Mouse (Mus musculus) adrenal gland, adult (tissue): ENCODE results near the gene Rreb1.
A peak's percentile ranks its signal among the peaks of the same experiment; 100 is the strongest.

Source experiments
- DNase-seq, 2 experiments: peaks; one replicate each; pipeline ENCODE4 v3.0.0; 2022 to 2023; ENCODE audit warnings: low spot score in 1 of 2; ENCODE audit not compliant: inconsistent age in 2 of 2

Rreb1 gene

DNA sequence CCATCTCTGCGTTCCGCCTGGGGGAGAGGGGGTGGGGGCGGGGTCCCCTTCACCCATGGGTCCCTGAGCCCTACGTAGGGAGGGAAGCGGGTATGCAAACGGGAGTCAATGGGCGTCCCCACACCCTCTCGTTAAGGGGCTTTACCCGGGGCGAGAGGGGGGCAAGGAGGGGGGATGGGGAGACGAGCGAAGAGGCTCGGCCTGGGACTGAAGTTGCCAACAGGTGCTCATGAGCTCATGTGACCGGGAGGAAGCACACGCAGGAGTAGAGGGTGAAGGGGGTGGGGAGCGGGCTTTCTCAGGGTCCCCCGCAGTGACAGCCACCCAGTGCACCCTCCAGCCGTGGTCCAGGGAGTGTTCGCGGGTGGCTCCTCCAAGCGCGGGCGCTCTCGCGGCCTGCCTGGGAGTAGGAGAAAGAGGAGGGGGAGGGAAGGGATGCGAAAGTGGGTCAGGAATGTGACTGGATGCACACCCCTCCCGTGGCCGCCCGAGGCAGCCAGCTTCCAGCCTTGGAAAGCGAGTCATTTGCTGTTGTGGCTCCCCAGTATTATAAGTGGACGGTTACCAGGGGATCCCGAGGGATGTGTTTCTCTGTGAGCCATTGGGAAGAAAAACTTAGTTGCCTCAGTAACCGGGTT is 513 bp downstream of the Rreb1 start:
- peak; percentile 68 to 84 for DNase-seq

DNA sequence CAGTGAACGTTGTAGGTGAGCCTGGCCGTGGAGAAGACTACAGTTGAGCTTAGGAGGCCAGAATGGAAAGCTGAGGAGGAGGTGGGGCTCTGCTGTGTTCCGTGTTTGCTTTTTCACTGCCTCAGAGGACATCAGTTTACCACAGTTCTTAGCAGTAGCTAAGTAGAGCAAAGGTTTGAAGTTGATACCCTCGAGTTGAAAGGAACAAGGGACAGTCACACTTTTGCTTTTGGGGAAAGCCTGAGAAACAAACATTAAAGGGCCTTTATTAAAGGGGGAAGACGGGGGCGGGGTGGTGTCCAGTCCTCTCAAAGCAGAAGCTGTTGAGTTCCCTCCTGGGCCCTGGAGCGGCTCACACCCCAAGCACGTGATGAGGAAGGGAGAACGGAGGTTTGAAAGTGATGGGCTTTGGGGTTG is 1.1 kb downstream of the Rreb1 start:
- DNase-seq = peak in 1 of 2 experiments; percentile 22

DNA sequence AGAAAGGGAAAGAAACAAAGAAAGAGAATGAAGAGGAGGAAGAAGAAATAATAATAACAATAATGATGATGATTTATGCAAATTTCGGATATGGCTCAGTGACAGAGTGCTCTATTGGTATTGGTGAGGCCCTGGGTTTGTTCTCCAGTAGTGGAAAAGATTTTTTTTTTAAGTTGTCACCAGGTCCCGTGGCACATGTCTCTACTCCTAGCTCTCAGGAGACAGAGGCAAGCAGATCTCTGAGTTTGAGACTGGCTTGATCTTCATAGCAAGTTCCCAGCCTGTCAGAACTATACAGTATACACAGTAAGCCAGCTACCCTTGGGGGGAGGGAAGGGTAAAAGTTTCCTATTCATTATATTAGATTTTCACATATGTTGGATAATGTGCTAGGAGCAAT is 3.4 kb downstream of the Rreb1 start:
- no peak for DNase-seq

GRCm38 (mm10) chr13:37782144-37782543 is 3.9 kb downstream of the Rreb1 start:
- no peak for DNase-seq

GRCm38 (mm10) chr13:37783676-37784075 is 5.5 kb downstream of the Rreb1 start:
- no peak for DNase-seq

- DNase-seq = no peak
Measured at GRCm38 (mm10) chr13:37784226-37784625, 6.0 kb downstream of the Rreb1 start.

GRCm38 (mm10) chr13:37792739-37793336 is 14.6 kb downstream of the Rreb1 start:
- DNase-seq = no peak

DNA sequence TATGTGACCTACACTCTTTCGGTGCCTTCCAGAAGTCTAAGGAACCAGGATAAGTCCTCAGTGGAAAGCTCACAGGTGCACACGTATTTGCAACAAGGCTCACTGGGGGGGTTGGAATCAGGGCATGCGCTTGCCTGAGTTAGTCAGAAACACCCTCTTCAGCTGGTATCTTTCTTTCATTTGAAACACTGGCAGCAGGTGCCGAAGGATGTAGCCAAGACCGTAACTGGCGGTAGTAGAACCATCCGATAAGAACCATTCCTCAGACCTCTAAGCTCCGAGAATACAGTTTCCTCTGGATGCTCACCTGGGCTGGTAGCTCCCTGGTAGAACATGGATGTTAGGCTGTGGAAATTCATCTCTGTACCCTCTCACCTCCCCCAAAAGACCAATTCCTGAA is 20.6 kb downstream of the Rreb1 start:
- no peak for DNase-seq

GRCm38 (mm10) chr13:37799413-37799812 is 21.2 kb downstream of the Rreb1 start:
- DNase-seq = peak in 1 of 2 experiments; percentile 42

DNA sequence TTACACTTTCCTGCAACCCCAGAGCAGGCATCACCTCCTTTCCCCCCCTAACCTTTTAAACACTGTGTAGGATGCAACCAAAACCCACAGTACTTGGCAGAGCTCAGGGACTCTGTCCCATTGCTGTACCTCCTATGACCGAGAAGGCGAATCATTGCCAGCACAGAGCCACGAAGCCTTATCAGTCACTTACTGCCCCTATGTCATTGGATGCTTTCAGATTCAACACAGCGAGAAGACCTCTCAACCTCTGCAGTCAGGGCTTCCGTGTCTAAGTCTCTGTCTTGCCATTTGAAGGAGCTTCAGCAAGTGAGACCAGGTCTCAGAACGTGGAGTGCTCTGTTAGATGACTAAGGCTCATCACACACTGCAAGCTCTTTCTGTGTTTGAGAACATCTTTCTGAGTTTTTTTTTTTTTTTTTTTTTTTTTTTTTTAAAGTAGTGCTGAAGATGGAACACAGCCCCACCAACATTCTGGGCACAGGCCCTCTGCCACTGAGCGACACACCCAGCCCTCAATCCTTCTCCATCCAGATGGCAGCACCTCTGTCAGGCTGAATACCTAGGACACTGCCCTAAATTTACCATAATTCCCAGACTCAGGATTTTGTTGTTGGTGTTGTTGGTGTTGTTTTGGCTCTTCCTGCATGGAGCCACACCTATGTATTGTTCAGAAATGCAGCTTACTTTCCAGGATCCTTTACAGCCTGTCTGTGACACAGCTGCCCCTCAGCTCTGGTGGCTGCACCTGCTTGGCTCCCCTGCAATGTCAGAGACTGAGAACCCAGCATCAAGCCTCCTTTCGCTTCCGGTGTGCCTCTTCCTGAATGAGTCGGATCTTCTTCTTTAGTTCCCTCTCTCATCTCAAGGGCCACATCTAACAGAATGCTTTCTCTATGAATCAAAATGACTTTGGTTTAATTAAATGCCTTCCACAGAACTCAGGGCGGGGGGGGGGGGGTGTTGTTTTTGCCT is 23.2 kb downstream of the Rreb1 start:
- DNase-seq = no peak

GRCm38 (mm10) chr13:37802246-37803003 is 24.2 kb downstream of the Rreb1 start:
- peak in 1 of 2 experiments; percentile 31 for DNase-seq

DNA sequence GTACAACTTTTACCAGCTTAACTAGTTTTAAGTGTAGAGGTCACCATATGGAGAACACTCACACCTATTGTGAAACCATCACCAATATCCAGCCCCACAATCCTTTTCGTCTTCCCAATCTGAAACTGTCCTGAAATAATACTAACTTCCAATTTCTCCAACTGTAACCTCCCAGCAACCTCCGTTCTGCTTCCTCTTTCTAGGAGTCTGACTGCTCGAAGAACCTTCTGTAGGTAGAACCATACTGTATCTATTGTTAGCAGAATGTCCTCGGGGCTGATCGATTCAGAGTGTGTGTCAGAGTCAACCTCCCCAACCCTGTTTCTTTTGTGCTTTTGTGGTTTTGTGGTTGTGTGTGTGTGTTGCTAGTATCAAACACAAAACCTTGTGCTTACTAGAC is 25.0 kb downstream of the Rreb1 start:
- DNase-seq = no peak

DNA sequence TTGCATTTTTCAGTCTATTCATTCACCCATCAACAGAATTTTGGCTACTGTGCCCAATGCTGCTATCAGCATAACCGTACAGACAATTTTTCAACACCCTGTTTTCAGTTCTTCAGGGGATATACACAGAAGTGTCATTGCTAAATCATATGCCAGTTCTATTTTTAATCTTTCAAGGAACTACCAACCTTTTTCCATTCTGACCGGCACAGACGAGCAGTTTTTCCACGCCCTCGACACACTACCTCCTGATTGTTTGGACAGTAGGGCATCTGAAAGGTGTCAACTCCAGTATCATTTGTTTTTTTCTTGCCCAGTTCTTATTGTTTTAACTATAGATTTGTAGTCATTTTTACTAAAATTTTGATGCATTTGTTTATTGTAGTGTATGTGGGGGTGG is 25.8 kb downstream of the Rreb1 start:
- no peak for DNase-seq

DNA sequence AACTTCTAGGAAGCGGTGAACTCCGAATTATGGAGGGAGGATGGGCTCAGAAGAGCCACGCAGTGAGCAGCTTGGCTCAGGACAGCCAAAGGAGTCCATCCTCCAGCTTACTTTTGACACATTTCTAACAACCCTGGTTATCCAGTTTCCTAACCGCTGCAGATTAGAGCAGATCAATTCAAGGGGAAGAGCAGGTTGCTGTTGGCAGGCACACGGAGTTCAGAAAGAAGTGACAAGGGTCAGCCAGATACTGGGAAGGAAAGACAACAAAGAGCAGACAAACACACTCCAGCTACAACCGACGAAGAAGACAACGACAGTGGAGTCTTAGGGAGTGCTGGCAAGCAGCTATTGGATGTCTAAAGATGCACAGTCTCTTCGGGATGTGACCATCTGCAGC is 36.8 kb downstream of the Rreb1 start:
- DNase-seq = no peak

DNA sequence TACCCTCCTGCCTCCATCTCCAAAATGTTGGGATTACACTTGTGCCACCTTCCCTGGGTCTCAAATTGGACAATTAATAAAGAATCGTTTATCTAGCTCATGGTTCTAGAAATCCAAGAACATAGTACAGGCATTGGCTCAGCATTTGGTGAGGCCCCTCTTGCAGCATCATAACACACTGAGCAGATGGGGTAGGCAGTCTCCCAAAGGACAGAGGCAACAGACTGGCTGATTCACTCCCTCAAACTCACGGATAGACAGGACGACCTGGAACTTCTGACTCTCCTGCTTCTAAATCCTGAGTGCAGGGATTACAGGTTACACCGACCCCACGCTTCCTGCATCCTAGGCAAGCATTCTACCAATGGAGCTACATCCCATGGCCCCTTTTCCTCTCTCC is 38.5 kb downstream of the Rreb1 start:
- DNase-seq = no peak

- DNase-seq = peak in 1 of 2 experiments; percentile 62
Measured at GRCm38 (mm10) chr13:37821413-37821812, 43.2 kb downstream of the Rreb1 start.

- DNase-seq = peak in 1 of 2 experiments; percentile 45
Measured at GRCm38 (mm10) chr13:37824331-37824920, 46.2 kb downstream of the Rreb1 start.

GRCm38 (mm10) chr13:37824956-37825645 is 46.9 kb downstream of the Rreb1 start:
- DNase-seq = peak; percentile 59 to 81

DNA sequence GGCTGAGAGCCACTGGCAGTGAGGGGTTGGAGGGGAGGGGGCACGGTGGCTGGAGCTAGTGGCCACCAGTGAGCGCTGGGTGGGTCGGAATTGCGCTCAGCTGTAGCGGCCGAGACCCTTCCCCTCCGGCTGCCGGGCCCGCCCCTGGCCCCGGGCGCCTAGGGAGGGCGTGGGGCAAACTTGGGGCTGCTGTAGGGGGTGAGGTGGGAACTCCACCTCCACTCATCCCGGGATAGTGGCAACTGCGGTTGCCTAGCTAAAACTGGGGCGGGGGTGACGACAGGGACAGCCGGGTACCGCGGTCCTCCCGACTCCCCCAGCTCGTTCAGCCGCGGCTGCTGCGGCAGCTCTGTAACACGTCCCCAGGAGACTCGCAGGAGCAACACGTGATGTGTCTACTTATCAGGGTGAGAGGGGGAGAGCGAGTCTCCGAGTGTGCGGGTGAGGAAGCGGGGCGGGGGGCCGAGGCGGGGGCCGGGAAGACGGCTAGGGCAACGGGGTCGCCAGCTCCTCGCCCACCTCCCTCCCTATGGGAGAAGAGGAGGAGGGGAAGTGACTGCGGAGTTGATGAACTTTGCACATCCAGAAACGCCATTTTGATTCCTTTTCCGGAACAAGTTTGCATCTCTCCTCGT is 47.6 kb downstream of the Rreb1 start:
- peak; percentile 81 to 91 for DNase-seq
